Mouse (Mus musculus) stomach, embryonic 15.5 days (tissue): Measurements from ENCODE around the gene Fam184a. TPM values are rescaled to one million over a fixed set of nuclear protein-coding genes. Genes with fewer than 3 reads are reported as not detected.
"Not testable (repeated sequence)": the region's sequence is repeated elsewhere in the genome, so short reads cannot be mapped to it uniquely, and the experiment has no call there.

ENCODE experiments used
- ATAC-seq: fragments of 200-750 bp; cut with Nextera tagmentation; 2 replicates; pipeline ENCODE4 v1.8.0; 2017; ENCODE audit warnings: low read depth, moderate number of reproducible peaks, moderate TSS enrichment; ENCODE audit not compliant: insufficient read depth, low FRiP score
- H3K27ac ChIP-seq: fragments of 300-500 bp; sonication (generic); 2 replicates; pipeline ENCODE4 v1.5.1; 2015; ENCODE audit warnings: mild to moderate bottlenecking, inconsistent platforms
- H3K27me3 ChIP-seq: fragments of 300-500 bp; sonication (generic); replicated peaks from 2 replicates; pipeline ENCODE4 v1.6.1; 2015; ENCODE audit warnings: inconsistent platforms
- H3K36me3 ChIP-seq: fragments of 300-500 bp; sonication (generic); 2 replicates; pipeline ENCODE4 v1.6.1; 2015; ENCODE audit warnings: inconsistent platforms
- H3K4me1 ChIP-seq: fragments of 300-500 bp; sonication (generic); 2 replicates; pipeline ENCODE4 v1.6.1; 2015; ENCODE audit warnings: inconsistent platforms
- H3K4me2 ChIP-seq: fragments of 300-500 bp; sonication (generic); 2 replicates; pipeline ENCODE4 v1.6.1; 2015; ENCODE audit warnings: mild to moderate bottlenecking, inconsistent platforms
- H3K4me3 ChIP-seq: fragments of 300-500 bp; sonication (generic); replicated peaks from 2 replicates; pipeline ENCODE4 v1.5.1; 2015; ENCODE audit warnings: inconsistent platforms
- H3K9ac ChIP-seq: fragments of 300-500 bp; sonication (generic); 2 replicates; pipeline ENCODE4 v1.6.1; 2015; ENCODE audit warnings: inconsistent platforms
- H3K9me3 ChIP-seq: fragments of 300-500 bp; sonication (generic); 2 replicates; pipeline ENCODE4 v1.6.1; 2016; ENCODE audit warnings: inconsistent platforms
- WGBS: fragments of 180-500 bp; shearing (Covaris S2); methylation state at CpG from one replicate; pipeline ENCODE4 v1.1.7; 2015; 5-methylcytosine and 5-hydroxymethylcytosine counted together
- polyA plus RNA-seq: library from polyadenylated mRNA; unstranded; fragments of >200 nt; fragmentation: Nextera tagmentation; extraction: Ambion mirVana; gene quantifications from 2 replicates; pipeline ENCODE4 v1.2.1, GENCODE M21; 2015

The Fam184a gene
- polyA plus RNA-seq, 1 experiment from 2014 or later: 4.4 TPM

DNA sequence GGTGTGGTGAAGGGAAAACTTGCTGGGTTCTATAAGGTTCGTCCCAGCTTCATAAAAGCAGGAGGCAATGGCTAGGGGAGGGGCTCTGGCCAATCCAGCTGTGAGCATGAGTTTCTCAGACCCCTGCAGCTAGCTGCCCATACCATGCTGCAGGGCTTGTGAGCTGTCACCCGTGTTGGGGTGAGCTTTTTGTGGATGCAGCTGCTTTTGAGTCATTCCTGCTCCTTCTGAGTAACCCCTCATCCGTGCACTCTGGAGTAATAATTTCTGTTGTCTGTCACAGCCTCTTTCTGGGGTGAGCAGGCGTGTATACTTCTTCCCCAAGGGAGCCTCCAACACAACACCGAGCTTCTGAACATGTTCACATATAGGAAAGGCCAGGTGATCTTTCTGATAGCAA is 63.0 kb downstream of the Fam184a start:
- H3K36me3 ChIP-seq: no peaks in the 10 kb centered on the region
- 58% methylated on average over 5 of the region's 5 CpGs for WGBS
- no peaks in the 10 kb centered on the region for H3K27me3 ChIP-seq
- no peak overlapping the region for H3K4me3 ChIP-seq
- no peaks in the 10 kb centered on the region for H3K4me1 ChIP-seq
- H3K9me3 ChIP-seq: no peaks in the 10 kb centered on the region
- ATAC-seq: no peak
- H3K4me2 ChIP-seq: no peak overlapping the region
- H3K27ac ChIP-seq: no peak overlapping the region
- no peak overlapping the region for H3K9ac ChIP-seq

DNA sequence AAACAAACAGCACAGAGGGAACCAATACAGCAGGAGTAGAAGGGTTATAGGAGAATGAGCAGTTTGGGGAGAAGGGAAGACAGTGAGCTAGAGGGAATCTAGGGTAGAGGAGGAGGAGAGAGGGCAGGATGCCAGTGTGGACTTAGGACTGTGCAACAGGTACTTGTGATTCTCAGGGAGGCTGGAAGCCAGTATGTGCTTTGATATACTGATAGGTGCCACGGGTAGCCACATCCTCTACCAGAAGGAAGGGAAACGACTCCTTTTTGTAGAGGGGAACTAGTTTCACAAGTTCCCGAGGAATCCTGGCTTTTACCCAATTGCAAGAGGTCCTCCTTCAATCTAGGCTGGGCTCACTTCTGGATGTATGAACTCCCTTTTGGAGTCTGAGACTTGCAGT is 65.1 kb downstream of the Fam184a start:
- Histone ChIP-seq H3K9me3 (no peaks in the 10 kb centered on the region), H3K4me1 (no peaks in the 10 kb centered on the region), H3K27ac (no peak overlapping the region), H3K4me2 (no peak overlapping the region), H3K9ac (no peak overlapping the region), H3K27me3 (no peaks in the 10 kb centered on the region), H3K36me3 (no peaks in the 10 kb centered on the region), H3K4me3 (no peak overlapping the region)
- 59% methylated on average over 3 of the region's 3 CpGs for WGBS
- ATAC-seq: no peak

DNA sequence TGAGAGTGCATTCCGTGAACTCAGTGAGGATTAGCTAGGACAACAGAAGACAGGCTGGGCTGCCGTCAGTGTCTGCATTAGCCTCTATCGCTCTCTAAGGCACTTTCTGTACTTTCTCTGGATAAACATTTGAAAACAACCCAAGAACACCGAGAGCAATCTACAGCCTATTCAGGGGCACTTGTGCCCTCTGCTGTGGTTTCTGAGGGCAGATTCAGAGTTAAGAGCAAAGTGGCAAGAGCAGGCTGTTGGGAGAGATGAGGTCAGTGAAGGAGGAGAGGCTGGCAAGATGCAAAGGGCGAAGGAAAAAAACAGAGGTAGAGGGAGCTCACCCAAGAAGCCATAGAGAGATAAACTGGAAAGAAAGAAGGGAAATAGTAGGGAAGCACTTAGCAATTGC is 67.7 kb downstream of the Fam184a start:
- Histone ChIP-seq H3K27me3 (no peaks in the 10 kb centered on the region), H3K4me2 (no peak overlapping the region), H3K4me3 (no peak overlapping the region), H3K9me3 (no peaks in the 10 kb centered on the region), H3K9ac (no peak overlapping the region), H3K27ac (no peak overlapping the region), H3K4me1 (no peaks in the 10 kb centered on the region), H3K36me3 (no peaks in the 10 kb centered on the region)
- no peak for ATAC-seq
- 67% methylated on average over 5 of the region's 5 CpGs for WGBS

DNA sequence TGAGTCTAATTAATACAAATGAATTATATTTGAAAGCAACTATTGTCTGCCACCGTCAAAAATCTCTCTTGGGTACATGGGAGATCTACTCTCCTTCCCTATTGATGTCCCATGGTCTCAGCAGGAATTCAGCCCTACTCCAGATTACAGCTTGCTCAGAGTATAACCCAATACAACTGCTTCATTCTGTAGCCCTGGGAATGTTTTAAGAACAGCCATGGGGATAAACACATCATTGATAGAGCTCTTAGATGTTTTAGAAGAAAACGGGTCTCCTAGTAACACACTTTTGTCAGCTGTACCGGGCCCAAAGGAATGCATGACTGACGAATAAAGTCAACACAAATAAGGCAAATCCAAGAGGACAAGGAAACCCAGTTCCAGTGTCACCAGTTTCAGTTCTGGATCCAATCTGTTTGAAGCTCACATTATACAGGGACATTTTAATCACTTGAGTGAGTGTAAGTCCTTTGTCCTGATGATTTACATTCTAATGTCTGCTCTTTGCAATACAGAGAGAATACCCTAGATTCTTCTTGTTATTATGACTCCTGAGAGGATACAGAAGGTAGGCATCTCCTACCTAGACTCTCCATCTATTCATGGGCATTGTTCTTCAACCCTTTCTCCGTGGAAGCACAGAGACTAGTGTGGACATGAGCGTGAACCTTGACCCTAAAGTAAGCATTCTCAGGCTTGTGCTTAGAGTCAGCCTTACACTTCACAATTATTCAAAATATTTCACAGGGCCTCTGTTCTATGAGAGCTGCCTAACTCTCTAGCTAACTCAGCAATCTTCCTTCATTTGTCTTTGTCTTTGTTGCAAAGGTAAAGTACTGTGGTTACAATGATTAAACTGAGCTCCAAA is 71.0 kb downstream of the Fam184a start:
- no peak for ATAC-seq
- H3K36me3 ChIP-seq: no peaks in the 10 kb centered on the region
- no peaks in the 10 kb centered on the region for H3K4me1 ChIP-seq
- H3K9ac ChIP-seq: no peak overlapping the region
- no peak overlapping the region for H3K4me2 ChIP-seq
- no peak overlapping the region for H3K4me3 ChIP-seq
- no peaks in the 10 kb centered on the region for H3K27me3 ChIP-seq
- H3K27ac ChIP-seq: no peak overlapping the region
- 59% methylated on average over 6 of the region's 6 CpGs for WGBS
- no peaks in the 10 kb centered on the region for H3K9me3 ChIP-seq

DNA sequence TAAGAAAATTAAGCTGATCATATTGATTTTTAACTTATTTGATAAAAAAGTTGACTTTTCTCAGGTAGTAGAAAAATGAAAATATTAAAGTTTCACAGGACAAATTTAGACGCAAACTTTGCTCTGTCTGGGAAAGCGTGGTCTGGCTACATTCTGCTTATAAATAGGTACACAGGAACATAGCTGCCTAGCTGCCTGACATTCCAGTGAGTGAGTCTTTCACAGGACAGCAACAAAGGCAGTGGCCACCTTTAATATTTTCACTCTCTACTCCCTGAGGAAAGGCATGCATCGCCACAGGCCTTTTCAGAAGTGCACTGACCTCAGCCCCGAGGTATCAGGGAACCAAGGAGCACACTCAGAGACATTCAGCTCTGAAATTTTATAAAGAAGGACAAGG is 89.1 kb downstream of the Fam184a start:
- Histone ChIP-seq H3K36me3 (no peaks in the 10 kb centered on the region), H3K4me1 (no peaks in the 10 kb centered on the region), H3K9ac (no peak overlapping the region), H3K4me2 (no peak overlapping the region), H3K4me3 (no peak overlapping the region), H3K27ac (no peak overlapping the region), H3K9me3 (no peaks in the 10 kb centered on the region), H3K27me3 (no peaks in the 10 kb centered on the region)
- ATAC-seq: no peak
- WGBS: 81% methylated on average over 4 of the region's 4 CpGs

DNA sequence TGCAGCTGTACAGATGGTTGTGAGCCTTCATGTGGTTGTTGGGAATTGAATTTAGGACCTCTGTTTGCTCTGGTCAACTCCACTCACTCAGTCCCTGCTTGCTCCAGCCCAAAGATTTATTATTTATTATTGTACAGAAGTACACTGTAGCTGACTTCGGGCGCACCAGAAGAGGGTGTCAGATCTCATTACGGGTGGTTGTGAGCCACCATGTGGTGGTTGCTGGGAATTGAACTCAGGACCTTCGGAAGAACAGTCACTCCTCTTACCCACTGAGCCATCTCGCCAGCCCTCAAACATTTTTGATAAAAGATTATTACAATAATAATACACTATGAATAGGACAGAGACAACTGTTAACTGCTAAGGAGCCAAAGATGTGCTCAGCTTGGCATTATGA is 96.7 kb downstream of the Fam184a start:
- H3K4me3 ChIP-seq, H3K9ac ChIP-seq, H3K4me1 ChIP-seq, ATAC-seq, H3K4me2 ChIP-seq, H3K27ac ChIP-seq, H3K27me3 ChIP-seq, H3K9me3 ChIP-seq, H3K36me3 ChIP-seq: not testable (repeated sequence)
- WGBS: 80% methylated on average over 5 of the region's 5 CpGs

DNA sequence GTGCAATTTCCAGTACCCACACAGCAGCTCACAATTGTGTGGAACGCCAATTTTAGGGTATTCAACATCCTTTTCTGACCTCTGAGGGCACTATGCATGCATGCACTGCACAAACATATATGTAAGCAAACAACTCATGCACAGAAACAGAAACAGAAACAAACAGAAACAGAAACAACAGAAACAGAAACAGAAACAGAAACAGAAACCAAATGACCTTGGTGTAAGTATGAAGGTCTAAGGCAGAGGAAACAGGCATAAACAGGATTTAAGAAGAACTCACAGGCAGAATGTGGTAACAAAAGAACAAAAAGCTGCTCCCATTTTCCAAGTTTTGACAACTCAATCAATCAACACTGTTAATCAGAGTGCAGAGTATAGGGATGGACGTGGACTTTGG is 100.2 kb downstream of the Fam184a start:
- H3K9ac ChIP-seq: no peak overlapping the region
- 64% methylated on average over 2 of the region's 2 CpGs for WGBS
- no peak for ATAC-seq
- no peaks in the 10 kb centered on the region for H3K36me3 ChIP-seq
- no peaks in the 10 kb centered on the region for H3K4me1 ChIP-seq
- H3K4me3 ChIP-seq: no peak overlapping the region
- H3K4me2 ChIP-seq: no peak overlapping the region
- H3K27me3 ChIP-seq: no peaks in the 10 kb centered on the region
- no peaks in the 10 kb centered on the region for H3K9me3 ChIP-seq
- no peak overlapping the region for H3K27ac ChIP-seq

DNA sequence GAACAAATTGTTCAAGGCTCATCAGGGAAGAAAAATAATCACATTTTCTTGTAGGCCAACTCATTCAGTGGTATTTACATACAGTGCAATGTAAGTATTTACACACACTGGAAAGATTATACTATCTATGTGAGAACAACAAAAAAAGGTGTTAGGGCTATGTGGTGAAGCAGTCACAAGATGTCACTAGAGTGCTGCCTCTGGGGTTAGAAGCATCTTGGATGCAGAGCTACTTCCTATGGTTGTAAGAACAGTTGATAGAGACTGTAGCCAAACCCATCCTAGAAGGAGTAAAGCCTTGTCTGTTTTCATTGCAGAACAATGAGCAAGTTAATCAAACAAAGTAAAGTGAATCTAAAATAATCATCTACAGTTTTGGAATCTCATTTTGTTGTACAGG is 109.4 kb downstream of the Fam184a start:
- H3K4me1 ChIP-seq: no peaks in the 10 kb centered on the region
- ATAC-seq: no peak
- no peak overlapping the region for H3K27ac ChIP-seq
- H3K9me3 ChIP-seq: no peaks in the 10 kb centered on the region
- H3K9ac ChIP-seq: no peak overlapping the region
- no peaks in the 10 kb centered on the region for H3K36me3 ChIP-seq
- H3K4me3 ChIP-seq: no peak overlapping the region
- no peaks in the 10 kb centered on the region for H3K27me3 ChIP-seq
- H3K4me2 ChIP-seq: no peak overlapping the region

DNA sequence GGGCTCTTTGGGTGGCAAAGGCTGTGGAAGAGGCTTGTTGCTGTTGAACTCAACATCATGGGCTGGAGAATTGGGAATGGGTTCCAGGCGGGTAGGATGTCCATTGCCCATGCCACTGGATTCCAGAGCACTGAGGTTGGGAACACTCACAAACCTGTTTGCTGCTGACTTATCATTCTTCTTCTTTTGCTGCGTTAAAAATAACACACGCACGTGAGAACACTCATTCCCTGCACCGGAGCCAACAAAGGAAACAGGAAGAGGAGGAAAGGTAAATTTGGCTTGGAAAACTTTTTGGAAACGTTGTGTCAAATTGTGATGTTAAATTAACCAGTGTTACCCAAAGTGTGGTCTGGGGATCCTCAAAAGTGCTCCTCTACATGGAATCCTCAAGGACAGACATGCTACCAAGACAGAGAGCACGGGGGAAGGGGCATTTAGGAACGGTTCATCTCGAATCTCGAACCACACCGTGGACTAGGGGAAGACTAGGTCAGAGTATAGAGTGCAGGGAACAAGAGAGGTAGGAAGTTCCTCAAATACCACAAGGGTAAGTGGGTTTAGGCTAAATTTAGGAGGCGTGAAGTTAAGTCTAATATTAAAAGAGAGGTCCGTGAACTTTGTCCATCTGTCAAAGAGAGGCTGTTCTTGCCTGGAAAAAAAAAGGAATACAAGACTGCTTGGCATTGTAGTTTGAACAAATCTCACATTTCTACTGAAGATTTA is 115.5 kb downstream of the Fam184a start:
- H3K4me1 ChIP-seq: no peaks in the 10 kb centered on the region
- 71% methylated on average over 13 of the region's 13 CpGs for WGBS
- H3K9me3 ChIP-seq: no peaks in the 10 kb centered on the region
- no peak overlapping the region for H3K27ac ChIP-seq
- H3K4me3 ChIP-seq: no peak overlapping the region
- H3K9ac ChIP-seq: no peak overlapping the region
- H3K27me3 ChIP-seq: no peaks in the 10 kb centered on the region
- H3K36me3 ChIP-seq: no peaks in the 10 kb centered on the region
- H3K4me2 ChIP-seq: no peak overlapping the region
- no peak for ATAC-seq

DNA sequence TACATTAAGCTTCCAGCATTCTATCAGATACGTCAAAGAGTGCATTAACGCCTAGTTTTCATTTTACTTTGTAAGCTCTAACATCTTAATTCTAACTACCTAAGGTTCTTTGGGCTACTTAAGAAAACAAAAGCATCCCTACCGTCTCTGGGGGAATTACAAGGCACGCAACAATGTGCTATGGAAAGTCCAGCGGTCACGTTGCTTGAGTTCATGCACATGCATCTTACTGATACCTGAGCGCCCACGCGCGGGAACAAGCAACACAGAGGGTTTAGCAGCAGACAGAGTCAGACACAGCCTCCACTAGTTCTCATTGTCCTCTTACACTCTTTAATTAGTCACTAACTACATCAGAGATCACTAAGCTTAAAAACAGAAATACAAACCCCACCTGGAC is 116.8 kb downstream of the Fam184a start:
- no peak for ATAC-seq
- WGBS: 78% methylated on average over 10 of the region's 10 CpGs
- H3K36me3 ChIP-seq: no peaks in the 10 kb centered on the region

DNA sequence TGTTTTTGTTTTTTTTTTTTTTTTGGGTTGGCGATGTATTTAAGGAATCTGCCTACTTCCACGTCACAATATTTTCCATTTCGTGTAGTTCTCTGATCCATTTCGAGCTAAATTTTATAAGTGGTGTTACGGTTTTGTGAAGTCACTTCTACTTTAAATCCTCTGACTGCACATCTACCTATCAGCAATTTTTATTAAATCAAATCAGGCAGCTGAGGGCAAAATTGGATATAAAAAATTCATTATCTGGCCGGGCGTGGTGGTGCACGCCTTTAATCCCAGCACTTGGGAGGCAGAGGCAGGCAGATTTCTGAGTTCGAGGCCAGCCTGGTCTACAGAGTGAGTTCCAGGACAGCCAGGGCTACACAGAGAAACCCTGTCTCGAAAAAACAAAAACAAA is 120.6 kb downstream of the Fam184a start, which contains the start of gene Mcm9:
Gene Mcm9 (minus strand): TSS at position 101 of the 400 bp plus-strand sequence.
- Histone ChIP-seq H3K4me3 (peak within 1 kb of the TSS; percentile 77), H3K4me2 (peak within 1 kb of the TSS; percentile 54), H3K9ac (peak within 1 kb of the TSS; percentile 78), H3K27ac (peak within 1 kb of the TSS; percentile 94)
- H3K27me3 ChIP-seq, H3K36me3 ChIP-seq, ATAC-seq, H3K9me3 ChIP-seq, H3K4me1 ChIP-seq: not testable (repeated sequence)
- 52% methylated on average over 10 of the region's 10 CpGs for WGBS

More for the DNA sequence above, 116.8 kb downstream of the Fam184a start:
- Histone ChIP-seq H3K9ac (no peak overlapping the region), H3K4me3 (no peak overlapping the region), H3K27ac (no peak overlapping the region), H3K9me3 (no peaks in the 10 kb centered on the region), H3K4me2 (no peak overlapping the region), H3K4me1 (no peaks in the 10 kb centered on the region), H3K27me3 (no peaks in the 10 kb centered on the region)

DNA sequence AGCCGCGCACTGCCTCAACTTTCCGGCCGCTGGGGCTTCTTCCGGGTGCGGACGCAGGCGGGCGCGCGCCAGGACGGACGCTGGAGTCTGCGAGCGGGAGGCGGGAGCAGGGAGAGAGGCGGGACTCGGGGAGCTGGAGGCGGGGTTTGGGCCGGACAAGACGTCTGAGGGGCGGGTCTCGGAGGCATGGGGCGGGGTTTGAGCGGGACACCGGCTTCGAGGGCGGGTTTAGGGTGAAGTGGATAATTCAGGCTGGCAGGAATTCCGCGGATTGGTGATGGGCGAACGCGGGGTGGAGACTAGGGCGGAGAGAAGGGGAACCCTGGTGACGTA is 121.0 kb downstream of the Fam184a start:
- peak overlapping the region; percentile 78 for H3K9ac ChIP-seq
- H3K4me2 ChIP-seq: peak overlapping the region; percentile 54
- peak; percentile 96 for ATAC-seq
- H3K4me1 ChIP-seq: peaks cover 4% of the 10 kb centered on the region; the same call in 1 of the 2 replicates
- no peaks in the 10 kb centered on the region for H3K27me3 ChIP-seq
- no peaks in the 10 kb centered on the region for H3K9me3 ChIP-seq
- no peaks in the 10 kb centered on the region for H3K36me3 ChIP-seq
- peak overlapping the region; percentile 94 for H3K27ac ChIP-seq
- H3K4me3 ChIP-seq: peak overlapping the region; percentile 77
- WGBS: under 1% methylated on average over 35 of the region's 35 CpGs
